17 mouse cellular contexts compared by ENCODE assay signal in genomic region chr3:131601366-131601765, GRCm38 (mm10).
"Had no signal": no experiment of that assay in that cellular context is flagged by ENCODE, and none has a peak within 500 bp of the region (broad histone marks: within the 10 kb centered on the region; RNA-seq: fewer than 3 reads in every experiment).

No protein-coding gene starts in this region.

- H3K4me2 ChIP-seq: liver, embryonic 13.5 days; liver, embryonic 15.5 days; lung, embryonic 15.5 days; midbrain, embryonic 12.5 days; midbrain, embryonic 15.5 days; neural tube, embryonic 12.5 days; stomach, embryonic 15.5 days had no signal

- H3K9ac ChIP-seq: liver, embryonic 13.5 days; liver, embryonic 15.5 days; liver, postnatal 0 days; lung, embryonic 15.5 days; midbrain, embryonic 12.5 days; midbrain, embryonic 15.5 days; neural tube, embryonic 12.5 days; stomach, embryonic 15.5 days had no signal

- H3K9me3 ChIP-seq: liver, embryonic 13.5 days; liver, embryonic 15.5 days; lung, embryonic 15.5 days; megakaryocyte, embryonic 14.5 days; midbrain, embryonic 12.5 days; midbrain, embryonic 15.5 days; neural tube, embryonic 12.5 days; stomach, embryonic 15.5 days had no signal

- H3K4me3 ChIP-seq: liver, embryonic 13.5 days; liver, embryonic 15.5 days; lung, embryonic 15.5 days; megakaryocyte, embryonic 14.5 days; midbrain, embryonic 12.5 days; midbrain, embryonic 15.5 days; neural tube, embryonic 12.5 days; stomach, embryonic 15.5 days had no signal

- H3K27ac ChIP-seq: liver, embryonic 13.5 days; liver, embryonic 15.5 days; lung, embryonic 15.5 days; macrophage; midbrain, embryonic 12.5 days; midbrain, embryonic 15.5 days; neural tube, embryonic 12.5 days; stomach, embryonic 15.5 days; stomach, postnatal 0 days had no signal

- ATAC-seq: liver, postnatal 0 days; midbrain, embryonic 15.5 days had no signal

- H3K36me3 ChIP-seq: liver, embryonic 13.5 days; liver, embryonic 15.5 days had no signal

- H3K4me1 ChIP-seq: liver, embryonic 13.5 days; liver, embryonic 15.5 days; lung, embryonic 15.5 days; megakaryocyte, embryonic 14.5 days; midbrain, embryonic 12.5 days; midbrain, embryonic 15.5 days; stomach, embryonic 15.5 days had no signal

- H3K27me3 ChIP-seq: liver, embryonic 13.5 days; liver, embryonic 15.5 days; lung, embryonic 15.5 days; megakaryocyte, embryonic 14.5 days; midbrain, embryonic 12.5 days; midbrain, embryonic 15.5 days; neural tube, embryonic 12.5 days; stomach, embryonic 15.5 days had no signal

- DNase-seq: liver, embryonic 13.5 days; liver, postnatal 0 days; lung, adult 2 months; lung, postnatal 36 days; right cerebral cortex, postnatal 14 days; thymus, adult 2 months; thymus, postnatal 25 days; thymus, postnatal 4 days had no signal
